Mouse (Mus musculus): ENCODE data around the gene Txnrd2. TPM values are rescaled to one million over a fixed set of nuclear protein-coding genes. Genes with fewer than 3 reads are reported as not detected.

The Txnrd2 gene
- polyA plus RNA-seq, 1 experiment = 23.4 TPM

- H3K27ac ChIP-seq (ENCODE audit: insufficient read depth, low read depth, low read length) = no peak overlapping the region
- TF ChIP-seq POLR2A (IDR thresholded peaks at IDR 0.05; ENCODE audit: borderline replicate concordance, low read depth, low read length) = no peak
- peaks cover 7% of the 10 kb centered on the region for H3K4me1 ChIP-seq (ENCODE audit: control insufficient read depth, insufficient read depth, low read length)
- no peak overlapping the region for H3K4me3 ChIP-seq (ENCODE audit: insufficient read depth, low read length)
Measured at GRCm38 (mm10) chr16:18400472-18401216, 25.5 kb upstream of the Txnrd2 start.

GRCm38 (mm10) chr16:18403285-18403684 is 22.9 kb upstream of the Txnrd2 start:
- no peak for TF ChIP-seq CTCF (IDR thresholded peaks at IDR 0.05; ENCODE audit: low read depth, low read length)
- no peak for TF ChIP-seq POLR2A (IDR thresholded peaks at IDR 0.05; ENCODE audit: borderline replicate concordance, low read depth, low read length)
- Histone ChIP-seq H3K27ac (ENCODE audit: insufficient read depth, low read depth, low read length) (no peak overlapping the region), H3K4me3 (ENCODE audit: insufficient read depth, low read length) (no peak overlapping the region), H3K4me1 (ENCODE audit: control insufficient read depth, insufficient read depth, low read length) (peaks cover 6% of the 10 kb centered on the region)

GRCm38 (mm10) chr16:18405091-18405854 is 20.9 kb upstream of the Txnrd2 start:
- H3K4me3 ChIP-seq (ENCODE audit: insufficient read depth, low read length) = no peak overlapping the region
- H3K27ac ChIP-seq (ENCODE audit: insufficient read depth, low read depth, low read length) = no peak overlapping the region
- peaks cover 12% of the 10 kb centered on the region for H3K4me1 ChIP-seq (ENCODE audit: control insufficient read depth, insufficient read depth, low read length)
- TF ChIP-seq POLR2A (IDR thresholded peaks at IDR 0.05; ENCODE audit: borderline replicate concordance, low read depth, low read length) (no peak), CTCF (IDR thresholded peaks at IDR 0.05; ENCODE audit: low read depth, low read length) (no peak)

- Histone ChIP-seq H3K4me3 (ENCODE audit: insufficient read depth, low read length) (no peak overlapping the region), H3K27ac (ENCODE audit: insufficient read depth, low read depth, low read length) (no peak overlapping the region)
Measured at GRCm38 (mm10) chr16:18405876-18406275, 20.3 kb upstream of the Txnrd2 start.

GRCm38 (mm10) chr16:18406293-18406692 is 19.9 kb upstream of the Txnrd2 start:
- peaks cover 23% of the 10 kb centered on the region for H3K4me1 ChIP-seq (ENCODE audit: control insufficient read depth, insufficient read depth, low read length)
- no peak overlapping the region for H3K4me3 ChIP-seq (ENCODE audit: insufficient read depth, low read length)
- H3K27ac ChIP-seq (ENCODE audit: insufficient read depth, low read depth, low read length) = no peak overlapping the region
- TF ChIP-seq POLR2A (IDR thresholded peaks at IDR 0.05; ENCODE audit: borderline replicate concordance, low read depth, low read length) = no peak
- peak; percentile 62 for TF ChIP-seq CTCF (IDR thresholded peaks at IDR 0.05; ENCODE audit: low read depth, low read length)

More at GRCm38 (mm10) chr16:18405876-18406275, 20.3 kb upstream of the Txnrd2 start:
- peaks cover 18% of the 10 kb centered on the region for H3K4me1 ChIP-seq (ENCODE audit: control insufficient read depth, insufficient read depth, low read length)
- no peak for TF ChIP-seq POLR2A (IDR thresholded peaks at IDR 0.05; ENCODE audit: borderline replicate concordance, low read depth, low read length)
- TF ChIP-seq CTCF (IDR thresholded peaks at IDR 0.05; ENCODE audit: low read depth, low read length) = no peak

GRCm38 (mm10) chr16:18407912-18408311 is 18.3 kb upstream of the Txnrd2 start:
- TF ChIP-seq CTCF (IDR thresholded peaks at IDR 0.05; ENCODE audit: low read depth, low read length) (no peak), POLR2A (IDR thresholded peaks at IDR 0.05; ENCODE audit: borderline replicate concordance, low read depth, low read length) (no peak)
- no peak overlapping the region for H3K4me3 ChIP-seq (ENCODE audit: insufficient read depth, low read length)
- H3K27ac ChIP-seq (ENCODE audit: insufficient read depth, low read depth, low read length) = no peak overlapping the region
- peaks cover 33% of the 10 kb centered on the region for H3K4me1 ChIP-seq (ENCODE audit: control insufficient read depth, insufficient read depth, low read length)

- Histone ChIP-seq H3K4me3 (ENCODE audit: insufficient read depth, low read length) (no peak overlapping the region), H3K27ac (ENCODE audit: insufficient read depth, low read depth, low read length) (no peak overlapping the region), H3K4me1 (ENCODE audit: control insufficient read depth, insufficient read depth, low read length) (peaks cover 46% of the 10 kb centered on the region)
- TF ChIP-seq POLR2A (IDR thresholded peaks at IDR 0.05; ENCODE audit: borderline replicate concordance, low read depth, low read length) (no peak), CTCF (IDR thresholded peaks at IDR 0.05; ENCODE audit: low read depth, low read length) (no peak)
Measured at GRCm38 (mm10) chr16:18409776-18410175, 16.4 kb upstream of the Txnrd2 start.

GRCm38 (mm10) chr16:18410418-18410817 is 15.8 kb upstream of the Txnrd2 start:
- Histone ChIP-seq H3K4me3 (ENCODE audit: insufficient read depth, low read length) (peak overlapping the region; percentile 57; the same call in 1 of the 2 replicates), H3K4me1 (ENCODE audit: control insufficient read depth, insufficient read depth, low read length) (peaks cover 48% of the 10 kb centered on the region), H3K27ac (ENCODE audit: insufficient read depth, low read depth, low read length) (peak overlapping the region; percentile 98; the same call in 1 of the 2 replicates)
- TF ChIP-seq POLR2A (IDR thresholded peaks at IDR 0.05; ENCODE audit: borderline replicate concordance, low read depth, low read length) (no peak), CTCF (IDR thresholded peaks at IDR 0.05; ENCODE audit: low read depth, low read length) (no peak)

GRCm38 (mm10) chr16:18411026-18411649 is 15.0 kb upstream of the Txnrd2 start:
- Histone ChIP-seq H3K4me1 (ENCODE audit: control insufficient read depth, insufficient read depth, low read length) (peaks cover 49% of the 10 kb centered on the region), H3K4me3 (ENCODE audit: insufficient read depth, low read length) (peak overlapping the region; percentile 57), H3K27ac (ENCODE audit: insufficient read depth, low read depth, low read length) (peak overlapping the region; percentile 98)
- no peak for TF ChIP-seq CTCF (IDR thresholded peaks at IDR 0.05; ENCODE audit: low read depth, low read length)
- TF ChIP-seq POLR2A (IDR thresholded peaks at IDR 0.05; ENCODE audit: borderline replicate concordance, low read depth, low read length) = no peak
